In genomic region chr12:51699623-51700393, GRCm38 (mm10) we compare ENCODE assay signal across 8 mouse cellular contexts. TPM values are rescaled to one million over a fixed set of nuclear protein-coding genes. Genes with fewer than 3 reads are reported as not detected.
DNase-seq lines count a peak whose midpoint lies in the region; ATAC-seq and TF ChIP-seq lines count a peak whose summit lies in the region.

No protein-coding gene starts in this region.

- no peaks in the 10 kb centered on the region for H3K27me3 ChIP-seq in heart, embryonic 14.5 days (ENCODE audit: control insufficient read depth, insufficient read depth, low read length)
- H3K27me3 ChIP-seq in C2C12 (ENCODE audit: control insufficient read depth, insufficient read depth, insufficient read length) (no peaks in the 10 kb centered on the region), Patski (no peaks in the 10 kb centered on the region)
- H3K27me3 ChIP-seq in liver, embryonic 13.5 days, result no peaks in the 10 kb centered on the region

- DNase-seq in heart, postnatal 25 days (ENCODE audit: low spot score), result no peak
- DNase-seq in Patski (ENCODE audit: low read depth, low spot score), result no peak
- DNase-seq in liver, embryonic 13.5 days, result peak; percentile 83
- DNase-seq in T-cell, adult 2 months (ENCODE audit: low spot score), result no peak
- DNase-seq in gastrocnemius, postnatal 14 days, result no peak
- no peak for DNase-seq in left cerebral cortex, postnatal 14 days (ENCODE audit: low spot score in 2 of 2)

- WGBS in heart, embryonic 14.5 days, result 34% methylated on average over 8 of the region's 8 CpGs
- 28% methylated on average over 8 of the region's 8 CpGs for WGBS in liver, embryonic 13.5 days (ENCODE audit: insufficient replicate concordance)

- peak overlapping the region in 1 of 2 experiments; percentile 50; a peak in 2 of 4 replicates for H3K27ac ChIP-seq in heart, embryonic 14.5 days (replicated peaks in 1 of 2; ENCODE audit: control insufficient read depth in 1 of 2, insufficient read depth in 1 of 2, low read depth in 2 of 2, low read length in 2 of 2)
- peak overlapping the region; percentile 97 for H3K27ac ChIP-seq in liver, embryonic 13.5 days

- CTCF ChIA-PET in Patski (lab: Charles Lee), result interaction anchor here (0.8 kb wide), 1 partner anchor 9 kb away, joined by 3 read pairs; no protein-coding TSS in a partner anchor

- no peaks in the 10 kb centered on the region for H3K36me3 ChIP-seq in heart, embryonic 14.5 days (ENCODE audit: control insufficient read depth, insufficient read depth, low read length)
- no peaks in the 10 kb centered on the region for H3K36me3 ChIP-seq in C2C12 (ENCODE audit: control insufficient read depth, insufficient read depth)
- H3K36me3 ChIP-seq in liver, embryonic 13.5 days, result peaks cover 4% of the 10 kb centered on the region

- H3K79me3 ChIP-seq in C2C12 (ENCODE audit: low read depth), result no peaks in the 10 kb centered on the region

- 0 out of 2 replicates have a peak overlapping the region, but pooled peaks have one; percentile 11 for H3K9ac ChIP-seq in heart, embryonic 14.5 days (ENCODE audit: low read length)
- peak overlapping the region; percentile 68 for H3K9ac ChIP-seq in liver, embryonic 13.5 days

- H3K79me2 ChIP-seq in C2C12 (ENCODE audit: control insufficient read depth, insufficient read depth), result peaks cover 14% of the 10 kb centered on the region

- intact Hi-C loops in heart, postnatal 25 days (cut with DNase I), result loop anchor here (5.0 kb wide), 1 partner anchor 33 kb away; no protein-coding TSS in a partner anchor
- intact Hi-C loops in gastrocnemius, postnatal 14 days (cut with DNase I; ENCODE audit: low total_unique reads), result loop anchor here (5.0 kb wide), 1 partner anchor 32 kb away; no protein-coding TSS in a partner anchor
- intact Hi-C loops in left cerebral cortex, postnatal 14 days (cut with DNase I), result no loop called here

- POLR2A ChIA-PET in Patski (lab: Charles Lee), result no interaction called here

- no peak for ATAC-seq in heart, embryonic 14.5 days (ENCODE audit: insufficient number of reproducible peaks, insufficient read depth, low FRiP score, low read depth)
- ATAC-seq in Patski, result peak; percentile 63
- ATAC-seq in liver, embryonic 13.5 days (ENCODE audit: low read depth), result peak; percentile 100

- H3K4me3 ChIP-seq in heart, embryonic 14.5 days (ENCODE audit: control insufficient read depth in 1 of 2, insufficient read depth in 1 of 2, low read depth in 1 of 2, low read length in 2 of 2), result no peak overlapping the region
- H3K4me3 ChIP-seq in C2C12 (ENCODE audit: insufficient read depth, poor library complexity, severe bottlenecking), result no peak overlapping the region
- H3K4me3 ChIP-seq in liver, embryonic 13.5 days (replicated peaks), result peak overlapping the region; percentile 50

- peaks cover 5 to 21% of the 10 kb centered on the region in 2 experiments for H3K4me1 ChIP-seq in heart, embryonic 14.5 days (ENCODE audit: control insufficient read depth in 2 of 2, insufficient read depth in 2 of 2, low read length in 2 of 2)
- peaks cover 43% of the 10 kb centered on the region for H3K4me1 ChIP-seq in liver, embryonic 13.5 days (replicated peaks)

- TF ChIP-seq CTCF in C2C12 (IDR thresholded peaks at IDR 0.05; ENCODE audit: control insufficient read depth, insufficient read depth, insufficient read length), result no peak
- TF ChIP-seq CTCF in Patski (IDR thresholded peaks at IDR 0.05), result no peak

- no peak overlapping the region for H3ac ChIP-seq in C2C12 (ENCODE audit: control insufficient read depth, insufficient read length, low read depth)

- in situ Hi-C loops in Patski (cut with MboI; ENCODE audit: low pct_unique_long_range_greater_than_20kb), result no loop called here

- H3K9me3 ChIP-seq in heart, embryonic 14.5 days (ENCODE audit: control insufficient read depth, low read length), result peaks cover 5% of the 10 kb centered on the region
- H3K9me3 ChIP-seq in liver, embryonic 13.5 days (replicated peaks), result peaks cover 5% of the 10 kb centered on the region

- H3K4me2 ChIP-seq in heart, embryonic 14.5 days (ENCODE audit: low read length), result peak overlapping the region; percentile 39
- H3K4me2 ChIP-seq in liver, embryonic 13.5 days, result peak overlapping the region; percentile 65

TF ChIP-seq in C2C12, 6 proteins besides CTCF, POLR2A, EP300 and RAD21:
- TF ChIP-seq FOSL1 (IDR thresholded peaks at IDR 0.05; ENCODE audit: insufficient read depth, low read length, poor library complexity, severe bottlenecking) (peak; percentile 16), MYOD1 (IDR thresholded peaks at IDR 0.05; ENCODE audit: control insufficient read depth, insufficient read length, low read depth) (no peak)

RNA-seq across cellular contexts. Expression of gene Strn3, which starts 8.1 kb away (rescaled TPM):
- polyA plus RNA-seq in heart, embryonic 14.5 days (2014; fragmentation: Nextera tagmentation; extraction: Ambion mirVana), result 58.6 and 60.9 TPM in 2 replicates
- 100 to 1,000 TPM; 104 to 105 TPM for total RNA-seq in heart, postnatal 25 days (2021)
- polyA plus RNA-seq in C2C12 (2012; fragmentation: generic; extraction: Trizol) (20.5 TPM), Patski (2021) (67.9 TPM)
- 13.4 and 14.5 TPM in 2 replicates for polyA plus RNA-seq in liver, embryonic 13.5 days (2015; fragmentation: Nextera tagmentation; extraction: Ambion mirVana)
- total RNA-seq in gastrocnemius, postnatal 14 days (2021), result 100 to 1,000 TPM; 109 to 115 TPM
- total RNA-seq in left cerebral cortex, postnatal 14 days (2021), result 10 to 100 TPM; 75.9 to 77.6 TPM

RNA-seq across cellular contexts. Expression of gene Ap4s1, which starts 9.0 kb away (rescaled TPM):
- 42.0 and 43.1 TPM in 2 replicates for polyA plus RNA-seq in heart, embryonic 14.5 days (2014; fragmentation: Nextera tagmentation; extraction: Ambion mirVana)
- total RNA-seq in heart, postnatal 25 days (2021), result 10 to 100 TPM; 48.8 to 55.6 TPM
- 10.8 TPM for polyA plus RNA-seq in C2C12 (2012; fragmentation: generic; extraction: Trizol)
- 11.8 TPM for polyA plus RNA-seq in Patski (2021)
- 17.1 and 17.5 TPM in 2 replicates for polyA plus RNA-seq in liver, embryonic 13.5 days (2015; fragmentation: Nextera tagmentation; extraction: Ambion mirVana)
- 10 to 100 TPM; 40.5 to 41.4 TPM for total RNA-seq in gastrocnemius, postnatal 14 days (2021)
- 10 to 100 TPM; 43.8 to 45.8 TPM for total RNA-seq in left cerebral cortex, postnatal 14 days (2021)
